Mouse (Mus musculus) limb, embryonic 14.5 days (tissue): ENCODE measurements around the gene Tnfrsf21. TPM values are rescaled to one million over a fixed set of nuclear protein-coding genes. Genes with fewer than 3 reads are reported as not detected.

Experiments used
- ATAC-seq: fragments of 200-750 bp; cut with Nextera tagmentation; 2 replicates; pipeline ENCODE4 v1.8.0; 2017; ENCODE audit warnings: low read depth, moderate number of reproducible peaks, moderate TSS enrichment; ENCODE audit not compliant: low FRiP score
- DNase-seq: peaks from one replicate; pipeline ENCODE4 v3.0.0-alpha.2; 2015; ENCODE audit warnings: low spot score
- H3K27ac ChIP-seq: fragments of 300-500 bp; sonication (generic); replicated peaks from 2 replicates; pipeline ENCODE4 v1.5.1; 2014; ENCODE audit warnings: low read depth, mild to moderate bottlenecking, low read length, moderate library complexity, mixed read lengths
- H3K27me3 ChIP-seq: fragments of 300-500 bp; sonication (generic); 2 replicates; pipeline ENCODE4 v1.6.1; 2014; ENCODE audit warnings: low read length, mixed read lengths; ENCODE audit not compliant: control insufficient read depth, insufficient read depth
- H3K36me3 ChIP-seq: fragments of 300-500 bp; sonication (generic); 2 replicates; pipeline ENCODE4 v1.6.1; 2014; ENCODE audit warnings: mild to moderate bottlenecking, low read length, moderate library complexity, mixed read lengths; ENCODE audit not compliant: control insufficient read depth, insufficient read depth
- H3K4me1 ChIP-seq: fragments of 300-500 bp; sonication (generic); 2 replicates; pipeline ENCODE4 v1.6.1; 2014; ENCODE audit warnings: antibody characterized with exemption, low read length, mixed read lengths; ENCODE audit not compliant: control insufficient read depth, insufficient read depth
- H3K4me2 ChIP-seq: fragments of 300-500 bp; sonication (generic); replicated peaks from 2 replicates; pipeline ENCODE4 v1.6.1; 2014; ENCODE audit warnings: low read depth, mild to moderate bottlenecking, low read length, moderate library complexity; ENCODE audit not compliant: severe bottlenecking
- H3K4me3 ChIP-seq: fragments of 300-500 bp; sonication (generic); replicated peaks from 2 replicates; pipeline ENCODE4 v1.5.1; 2014; ENCODE audit warnings: low read length
- H3K9ac ChIP-seq: fragments of 300-500 bp; sonication (generic); 2 replicates; pipeline ENCODE4 v1.6.1; 2014; ENCODE audit warnings: mild to moderate bottlenecking, low read depth, low read length, moderate library complexity; ENCODE audit not compliant: severe bottlenecking
- H3K9me3 ChIP-seq: fragments of 300-500 bp; sonication (generic); 2 replicates; pipeline ENCODE4 v1.6.1; 2016; ENCODE audit warnings: low read length; ENCODE audit not compliant: control insufficient read depth
- POLR2A ChIP-seq: fragments of 200-500 bp; IDR thresholded peaks from 2 replicates; pipeline ENCODE4 v1.8.0; 2012; ENCODE audit warnings: inconsistent platforms, mild to moderate bottlenecking, moderate library complexity, borderline replicate concordance; ENCODE audit not compliant: insufficient read depth, insufficient read length; ENCODE audit errors: extremely low read depth
- WGBS: fragments of 180-500 bp; shearing (Covaris S2); extraction: QIAGEN DNeasy Blood & Tissue Kit; methylation state at CpG from one replicate; pipeline ENCODE4 v1.1.7; 2014; 5-methylcytosine and 5-hydroxymethylcytosine counted together
- polyA plus RNA-seq, 2 experiments: library from polyadenylated mRNA; depleted of rRNA in 1 of 2; stranded (reverse) in 1 of 2; unstranded in 1 of 2; fragments of >200 nt; fragmentation: Nextera tagmentation in 1 of 2; extraction: Ambion mirVana in 1 of 2; gene quantifications; 2 replicates each; pipeline versions ENCODE4 v1.2.1 to v1.2.3; 2012 to 2014

The Tnfrsf21 gene
- polyA plus RNA-seq, 2 experiments: 24.5 to 25.0 TPM

GRCm38 (mm10) chr17:43070946-43071345 lies 54.6 kb downstream of the Tnfrsf21 start:
- Histone ChIP-seq H3K9me3 (no peaks in the 10 kb centered on the region), H3K27me3 (no peaks in the 10 kb centered on the region), H3K9ac (no peak overlapping the region), H3K4me1 (no peaks in the 10 kb centered on the region), H3K4me2 (no peak overlapping the region), H3K27ac (no peak overlapping the region), H3K36me3 (0 out of 2 replicates have a peak, but pooled peaks cover 4% of the 10 kb centered on the region), H3K4me3 (no peak overlapping the region)
- WGBS: 76% methylated on average over 2 of the region's 2 CpGs
- DNase-seq (no peak), ATAC-seq (no peak)
- no peak for TF ChIP-seq POLR2A

DNA sequence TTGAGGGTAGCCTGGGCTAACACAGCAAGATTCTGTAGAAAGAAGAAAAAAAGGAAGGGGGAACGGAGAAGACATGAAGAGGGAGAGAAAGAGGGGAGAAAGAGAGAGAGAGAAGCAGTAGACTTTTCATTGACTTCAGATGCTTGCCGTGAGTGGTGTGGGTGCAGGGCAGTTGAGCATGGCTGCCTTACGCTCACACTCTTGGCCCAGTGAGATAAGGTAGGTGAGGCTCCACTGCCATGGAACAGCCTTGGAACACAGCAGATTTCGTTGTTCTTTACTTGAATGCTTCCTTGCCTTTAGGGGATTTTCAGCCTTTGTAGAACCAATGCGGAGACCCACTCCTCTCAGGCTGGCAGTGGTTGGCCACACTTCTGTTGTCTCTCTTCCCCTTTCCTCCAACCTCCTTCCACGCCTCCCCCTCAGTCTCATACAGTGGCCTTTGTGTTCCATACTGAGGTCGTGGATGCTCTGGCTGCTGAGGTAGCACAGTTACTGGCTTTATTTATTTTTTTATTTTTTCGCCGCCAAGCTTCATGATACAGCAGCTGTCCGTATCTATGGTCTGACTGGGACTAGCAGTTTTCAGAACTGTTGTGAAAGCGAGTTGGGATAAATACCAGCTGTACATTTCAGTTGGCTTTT lies 55.9 kb downstream of the Tnfrsf21 start:
- no peaks in the 10 kb centered on the region; the same call in 1 of the 2 replicates for H3K4me1 ChIP-seq
- DNase-seq (no peak), ATAC-seq (no peak)
- H3K36me3 ChIP-seq: no peaks in the 10 kb centered on the region
- H3K4me3 ChIP-seq: no peak overlapping the region
- H3K9ac ChIP-seq: no peak overlapping the region
- H3K4me2 ChIP-seq: no peak overlapping the region
- H3K27me3 ChIP-seq: no peaks in the 10 kb centered on the region
- 79% methylated on average over 11 of the region's 11 CpGs for WGBS
- no peak overlapping the region for H3K27ac ChIP-seq
- TF ChIP-seq POLR2A: no peak
- no peaks in the 10 kb centered on the region for H3K9me3 ChIP-seq

DNA sequence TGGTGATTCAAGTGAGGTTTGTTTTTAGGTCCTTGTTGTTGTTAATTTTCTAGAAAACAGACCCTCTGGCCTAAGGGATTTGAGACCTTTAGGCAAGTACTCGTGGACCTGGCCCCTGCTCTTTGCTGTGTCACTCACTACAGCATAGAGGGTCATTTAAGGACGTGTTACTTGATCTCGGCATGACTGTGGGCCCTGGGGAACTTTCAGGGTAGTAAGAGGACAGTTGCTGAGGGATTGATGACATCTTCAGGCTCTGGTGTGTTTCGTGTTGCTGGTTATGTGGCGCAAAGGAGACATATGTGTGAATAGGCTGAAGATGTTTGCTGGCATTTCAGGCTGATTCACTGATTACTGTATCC lies 56.4 kb downstream of the Tnfrsf21 start:
- no peak for TF ChIP-seq POLR2A
- Histone ChIP-seq H3K4me3 (no peak overlapping the region), H3K36me3 (no peaks in the 10 kb centered on the region), H3K27ac (no peak overlapping the region), H3K4me2 (no peak overlapping the region), H3K9ac (no peak overlapping the region), H3K4me1 (no peaks in the 10 kb centered on the region; the same call in none of the 2 replicates), H3K9me3 (no peaks in the 10 kb centered on the region), H3K27me3 (no peaks in the 10 kb centered on the region)
- WGBS: 45% methylated on average over 5 of the region's 5 CpGs
- DNase-seq (no peak), ATAC-seq (no peak)

- no peaks in the 10 kb centered on the region; the same call in none of the 2 replicates for H3K4me1 ChIP-seq
- ATAC-seq (no peak), DNase-seq (no peak)
- H3K27ac ChIP-seq: no peak overlapping the region
- no peaks in the 10 kb centered on the region for H3K36me3 ChIP-seq
- no peak overlapping the region for H3K4me2 ChIP-seq
- TF ChIP-seq POLR2A: no peak
- no peaks in the 10 kb centered on the region for H3K27me3 ChIP-seq
- H3K4me3 ChIP-seq: no peak overlapping the region
- H3K9me3 ChIP-seq: no peaks in the 10 kb centered on the region
- H3K9ac ChIP-seq: no peak overlapping the region
- WGBS: 84% methylated on average over 5 of the region's 5 CpGs
Observed at GRCm38 (mm10) chr17:43074391-43074790, 58.0 kb downstream of the Tnfrsf21 start.

GRCm38 (mm10) chr17:43075100-43075499 lies 58.7 kb downstream of the Tnfrsf21 start:
- DNase-seq (no peak), ATAC-seq (no peak)
- H3K9me3 ChIP-seq: no peaks in the 10 kb centered on the region
- H3K9ac ChIP-seq: no peak overlapping the region
- no peak overlapping the region for H3K4me3 ChIP-seq
- no peak overlapping the region for H3K27ac ChIP-seq
- H3K4me2 ChIP-seq: no peak overlapping the region
- no peaks in the 10 kb centered on the region for H3K27me3 ChIP-seq
- no peaks in the 10 kb centered on the region for H3K36me3 ChIP-seq
- 57% methylated on average over 8 of the region's 8 CpGs for WGBS
- H3K4me1 ChIP-seq: no peaks in the 10 kb centered on the region; the same call in none of the 2 replicates
- no peak for TF ChIP-seq POLR2A
